In the genomic region with DNA sequence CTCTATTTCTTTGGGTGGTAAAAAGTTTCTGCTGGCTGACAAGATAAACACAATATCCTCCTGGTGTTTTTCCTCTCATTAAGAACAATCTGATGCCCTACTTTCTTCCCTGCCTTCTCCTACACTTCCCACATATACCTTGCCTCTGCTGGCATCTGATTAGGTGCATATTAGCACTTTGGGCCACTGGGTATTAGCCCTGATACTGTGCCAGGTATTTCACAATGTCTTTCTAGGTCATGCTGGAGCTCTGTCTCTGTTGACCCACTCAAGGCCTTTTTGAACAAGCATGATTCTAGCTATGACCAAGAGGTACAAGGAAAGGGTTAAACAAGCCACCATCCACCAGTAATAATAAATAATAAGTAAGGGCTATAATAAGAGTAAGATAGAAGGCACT, we compare ENCODE assay signal across 19 mouse cellular contexts. TPM values are rescaled to one million over a fixed set of nuclear protein-coding genes. Genes with fewer than 3 reads are reported as not detected.
"Had no signal": no experiment of that assay in that cellular context is flagged by ENCODE, and none has a peak within 500 bp of the region (broad histone marks: within the 10 kb centered on the region; RNA-seq: fewer than 3 reads in every experiment).

No protein-coding gene starts in this region.

- H3K4me1 ChIP-seq: limb, embryonic 15.5 days; liver, embryonic 15.5 days; midbrain, embryonic 10.5 days; neural tube, embryonic 12.5 days had no signal

- DNase-seq: kidney, adult 18-20 months; kidney, postnatal 10 days; kidney, postnatal 4 days; lung, embryonic 14.5 days; lung, postnatal 14 days; midbrain, embryonic 14.5 days; thymus, adult 18-20 months; thymus, postnatal 14 days had no signal

- H3K4me2 ChIP-seq: limb, embryonic 15.5 days; liver, embryonic 15.5 days; lung, embryonic 14.5 days; neural tube, embryonic 12.5 days had no signal

- H3K4me3 ChIP-seq: layer of hippocampus, adult 2 months; limb, embryonic 15.5 days; liver, embryonic 15.5 days; midbrain, embryonic 10.5 days; myocyte; neural tube, embryonic 12.5 days had no signal

- H3K9ac ChIP-seq: limb, embryonic 15.5 days; liver, embryonic 15.5 days; lung, embryonic 14.5 days; neural tube, embryonic 12.5 days had no signal

- H3K9me3 ChIP-seq: limb, embryonic 15.5 days; liver, embryonic 15.5 days; midbrain, embryonic 10.5 days; neural tube, embryonic 12.5 days had no signal

- H3K36me3 ChIP-seq: limb, embryonic 15.5 days; liver, embryonic 15.5 days; midbrain, embryonic 10.5 days; neural tube, embryonic 12.5 days had no signal

- H3K27ac ChIP-seq: layer of hippocampus, adult 2 months; limb, embryonic 15.5 days; liver, embryonic 15.5 days; midbrain, embryonic 10.5 days; neural tube, embryonic 12.5 days had no signal

- H3K27me3 ChIP-seq: limb, embryonic 15.5 days; liver, embryonic 15.5 days; neural tube, embryonic 12.5 days had no signal

RNA-seq across cellular contexts. Expression of gene Ccl4, which starts 9.4 kb away (rescaled TPM):
- total RNA-seq: layer of hippocampus, adult 2 months; layer of hippocampus, postnatal 14 days; left cerebral cortex, adult 18-20 months; left cerebral cortex, postnatal 14 days had no signal
- polyA plus RNA-seq: kidney, embryonic 14.5 days; midbrain, embryonic 10.5 days; myocyte had no signal

RNA-seq across cellular contexts. Expression of gene Ccl3, which starts 22.6 kb away (rescaled TPM):
- total RNA-seq: layer of hippocampus, adult 2 months; layer of hippocampus, postnatal 14 days; left cerebral cortex, adult 18-20 months; left cerebral cortex, postnatal 14 days had no signal
- polyA plus RNA-seq: myocyte had no signal

RNA-seq across cellular contexts. Expression of gene Rpl9-ps1, which starts 26.3 kb away (rescaled TPM):
- total RNA-seq: layer of hippocampus, adult 2 months; layer of hippocampus, postnatal 14 days; left cerebral cortex, adult 18-20 months; left cerebral cortex, postnatal 14 days had no signal
- polyA plus RNA-seq: kidney, embryonic 14.5 days; limb, embryonic 11.5 days; limb, embryonic 15.5 days; liver, embryonic 15.5 days; lung, embryonic 14.5 days; midbrain, embryonic 10.5 days; midbrain, embryonic 14.5 days; myocyte; neural tube, embryonic 12.5 days had no signal

RNA-seq across cellular contexts. Expression of gene Wfdc17, which starts 32.0 kb away (rescaled TPM):
- total RNA-seq: layer of hippocampus, adult 2 months; layer of hippocampus, postnatal 14 days; left cerebral cortex, adult 18-20 months; left cerebral cortex, postnatal 14 days had no signal
- polyA plus RNA-seq: limb, embryonic 11.5 days; midbrain, embryonic 10.5 days; myocyte had no signal

RNA-seq across cellular contexts. Expression of gene Wfdc18, which starts 37.1 kb away (rescaled TPM):
- total RNA-seq: layer of hippocampus, postnatal 14 days had no signal
- polyA plus RNA-seq: kidney, embryonic 14.5 days; limb, embryonic 11.5 days; liver, embryonic 15.5 days; lung, embryonic 14.5 days; midbrain, embryonic 10.5 days; midbrain, embryonic 14.5 days; myocyte; neural tube, embryonic 12.5 days had no signal
